Mouse (Mus musculus) cerebellum, postnatal 14 days (tissue): ENCODE data around the gene Ros1.

ENCODE experiments used
- DNase-seq, 2 experiments: peaks; one replicate each; pipeline ENCODE4 v3.0.0; 2021; ENCODE audit warnings: mixed read lengths in 2 of 2

Ros1 gene

DNA sequence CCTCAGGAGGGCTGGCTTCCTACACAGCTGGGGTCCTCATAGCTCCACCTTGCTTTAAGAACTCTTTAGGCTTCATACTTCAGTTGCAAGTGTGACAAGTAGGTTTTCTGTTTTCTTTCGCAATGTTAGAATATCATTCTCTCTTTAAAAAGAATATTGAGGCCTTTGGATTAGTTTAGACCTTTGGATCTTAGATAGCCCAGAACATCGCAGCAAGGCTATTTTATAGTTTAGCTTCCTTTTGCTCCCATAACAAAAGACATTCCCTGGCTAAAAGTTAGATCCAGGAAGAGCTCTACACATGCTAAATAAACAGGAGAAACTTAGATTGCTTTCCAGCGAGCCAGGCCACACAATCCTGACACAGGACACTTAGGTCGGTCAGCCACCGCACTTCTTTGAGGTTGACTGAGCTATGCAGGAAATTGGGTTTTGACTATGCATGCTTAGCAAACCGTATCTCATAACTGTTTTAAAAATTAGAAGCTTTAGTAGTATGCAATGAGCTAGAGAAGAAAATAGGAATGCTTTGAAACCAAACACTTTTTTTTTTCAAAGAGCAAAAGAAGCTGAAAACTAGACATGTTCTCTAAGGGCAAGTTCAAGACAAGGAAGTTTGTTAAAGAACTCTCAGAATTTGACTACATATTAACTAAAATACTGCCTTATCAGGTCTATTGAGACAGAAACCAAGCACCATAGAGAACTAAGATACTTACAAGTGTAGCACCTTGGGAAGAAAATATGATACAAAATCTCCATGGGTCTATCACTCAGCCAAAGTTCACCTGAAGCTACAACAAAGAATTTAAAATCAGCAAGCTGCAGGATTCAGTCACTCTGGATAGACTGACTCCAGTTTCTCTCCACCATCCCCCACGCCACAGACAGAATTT is at the start of gene Ros1:
Gene Ros1 (minus strand): TSS at position 288 of the 896 bp plus-strand sequence.
- DNase-seq = no peak

DNA sequence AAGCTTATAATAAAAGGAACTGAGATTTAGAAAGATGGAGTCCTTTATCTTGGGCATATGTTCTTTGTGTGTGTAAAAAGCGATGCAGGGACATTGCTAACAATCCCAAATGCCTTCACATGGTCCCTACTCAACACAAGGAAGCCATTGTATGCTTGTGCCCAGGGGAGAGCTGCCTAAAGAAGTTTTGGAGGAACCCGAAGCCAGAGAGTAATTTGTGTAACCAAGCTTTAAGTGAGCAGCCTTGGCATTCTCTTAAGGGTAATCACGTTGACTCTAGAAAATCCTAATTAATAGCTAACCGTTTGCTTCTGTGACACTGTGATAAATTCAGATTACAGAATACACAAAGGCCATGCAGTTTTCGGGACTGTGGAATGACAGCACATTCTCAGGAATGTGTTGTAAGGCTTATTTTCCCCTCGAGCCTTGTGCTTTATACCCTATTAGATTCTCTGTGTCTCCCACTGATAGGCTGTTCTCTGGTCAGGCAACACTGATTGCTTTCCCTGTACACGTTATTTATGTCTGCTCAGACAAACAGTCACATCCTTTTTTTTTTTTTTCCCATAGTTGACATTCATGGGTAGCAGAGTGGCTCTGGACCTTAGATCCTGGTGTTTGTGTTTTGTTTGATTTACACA is 47.8 kb upstream of the Ros1 start:
- no peak for DNase-seq

DNA sequence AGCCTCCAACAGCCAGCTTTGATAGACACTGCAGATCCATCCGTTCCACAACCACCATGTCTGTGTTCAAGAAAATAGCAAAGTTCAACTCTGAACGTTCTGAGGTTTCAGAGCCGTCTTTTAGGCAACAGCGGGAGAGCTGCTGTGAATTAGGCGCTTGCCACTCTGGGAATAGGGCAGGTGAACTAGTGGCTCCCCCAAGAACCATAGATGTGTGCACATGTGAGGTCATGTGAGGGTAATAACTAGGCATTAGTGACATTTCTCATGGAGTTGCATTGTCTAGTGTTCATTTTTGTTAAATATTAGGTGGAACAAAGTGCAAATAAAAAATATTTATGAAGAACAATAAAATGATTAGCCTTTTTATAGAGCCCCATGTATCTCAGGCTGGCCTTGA is 47.0 kb upstream of the Ros1 start:
- no peak for DNase-seq

DNA sequence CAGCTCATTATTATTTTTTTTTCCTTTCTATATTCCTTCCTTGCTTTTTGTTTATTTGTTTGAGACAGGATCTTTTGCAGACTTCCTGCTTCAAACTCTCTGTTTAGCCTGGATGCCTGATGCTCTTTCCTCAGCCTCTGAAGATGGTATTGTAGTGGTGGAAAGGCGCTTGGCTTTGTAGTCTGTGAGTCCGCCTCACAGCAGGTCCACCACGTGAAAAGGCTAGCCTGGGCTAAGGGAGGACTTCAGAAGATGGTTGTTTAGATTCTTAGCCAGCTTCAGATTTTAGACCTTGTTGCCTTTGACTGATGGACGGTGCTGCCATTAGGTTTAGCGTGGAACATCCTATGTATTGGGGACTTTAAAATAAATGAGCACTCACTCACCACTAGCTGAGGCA is 40.4 kb upstream of the Ros1 start:
- DNase-seq = no peak

DNA sequence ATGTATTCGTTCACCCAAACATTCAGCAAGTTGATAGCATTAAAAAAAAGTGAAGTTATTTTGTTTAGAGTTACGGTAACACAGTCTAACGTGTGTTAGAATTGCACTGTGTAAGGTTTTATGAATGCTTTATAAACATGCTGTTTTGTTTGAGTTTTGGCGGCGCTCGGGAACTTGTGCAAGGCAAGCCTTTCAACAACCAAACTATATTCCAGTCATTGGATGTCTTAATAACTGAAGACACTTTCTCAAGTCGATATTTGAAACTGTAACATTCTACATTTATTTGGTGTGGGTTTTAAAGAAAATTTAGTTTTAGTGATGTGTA is 39.6 kb upstream of the Ros1 start:
- no peak for DNase-seq

DNA sequence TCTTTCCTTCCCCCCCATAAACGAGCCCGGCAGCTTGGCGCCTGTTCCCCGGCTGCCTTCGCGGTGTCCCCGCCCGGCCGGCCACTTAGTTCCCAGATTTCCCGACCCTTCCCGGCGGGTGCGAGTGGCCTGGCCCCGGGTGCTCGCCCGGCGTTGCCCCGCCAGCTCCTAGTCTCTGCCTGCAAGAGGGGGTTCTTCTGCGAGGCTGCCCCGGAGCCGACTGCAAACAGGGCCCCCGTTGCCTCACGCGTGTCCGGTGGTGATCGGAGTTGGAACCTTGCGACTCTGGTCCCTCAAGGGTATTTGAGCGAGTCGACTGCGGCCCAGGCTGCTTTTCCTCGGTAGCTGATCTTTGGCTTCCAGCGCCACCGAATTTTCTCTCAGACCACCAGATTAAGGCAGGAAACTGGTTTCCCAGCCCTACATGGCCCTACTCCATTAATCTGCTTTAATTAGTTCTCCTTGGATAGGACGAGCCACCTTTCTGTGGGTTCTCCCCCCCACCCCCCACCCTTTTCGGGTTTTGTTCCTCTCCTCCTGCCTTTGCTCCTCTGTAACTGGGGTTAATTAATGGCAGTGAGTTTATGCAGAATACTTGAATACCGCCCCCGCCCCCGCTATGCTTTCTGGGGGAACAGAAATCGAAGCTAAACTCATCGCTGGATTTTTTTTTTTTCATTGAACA is 39.1 kb upstream of the Ros1 start:
- peak; percentile 44 to 56 for DNase-seq

DNA sequence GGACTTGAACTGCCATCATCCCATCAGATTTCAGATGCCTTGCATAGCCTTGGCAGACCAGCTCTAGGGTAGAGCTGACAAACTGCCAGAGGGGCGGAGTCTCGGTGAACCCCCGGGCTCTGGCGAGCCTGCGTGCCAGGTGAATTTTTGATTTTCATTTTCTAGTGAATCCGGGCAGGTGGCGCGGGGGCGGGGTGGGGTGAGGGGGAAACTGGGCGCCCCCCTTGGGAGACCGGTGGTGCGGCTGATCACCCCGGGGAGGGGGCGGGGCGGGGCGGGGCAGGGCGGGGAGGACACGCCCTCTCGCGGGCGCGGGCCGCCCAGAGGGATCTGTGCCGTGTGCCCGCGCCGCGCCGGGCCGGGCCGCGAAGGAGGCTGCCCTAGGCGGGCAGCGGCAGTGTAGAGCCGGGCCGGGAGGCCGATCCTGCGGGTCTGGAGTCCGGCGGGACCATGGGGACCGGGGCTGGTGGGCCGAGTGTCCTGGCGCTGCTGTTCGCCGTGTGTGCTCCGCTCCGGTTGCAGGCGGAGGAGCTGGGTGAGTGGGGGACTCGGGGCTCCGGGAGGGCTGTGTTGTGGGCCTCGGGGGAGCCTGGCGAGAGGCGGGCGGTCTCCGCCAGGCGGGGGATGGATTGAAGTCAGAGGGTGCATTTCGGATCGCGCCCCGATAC is 38.4 kb upstream of the Ros1 start, which contains the start of gene Dcbld1:
Gene Dcbld1 (plus strand): TSS at position 319 of the 668 bp plus-strand sequence.
- peak; percentile 84 to 87 for DNase-seq

DNA sequence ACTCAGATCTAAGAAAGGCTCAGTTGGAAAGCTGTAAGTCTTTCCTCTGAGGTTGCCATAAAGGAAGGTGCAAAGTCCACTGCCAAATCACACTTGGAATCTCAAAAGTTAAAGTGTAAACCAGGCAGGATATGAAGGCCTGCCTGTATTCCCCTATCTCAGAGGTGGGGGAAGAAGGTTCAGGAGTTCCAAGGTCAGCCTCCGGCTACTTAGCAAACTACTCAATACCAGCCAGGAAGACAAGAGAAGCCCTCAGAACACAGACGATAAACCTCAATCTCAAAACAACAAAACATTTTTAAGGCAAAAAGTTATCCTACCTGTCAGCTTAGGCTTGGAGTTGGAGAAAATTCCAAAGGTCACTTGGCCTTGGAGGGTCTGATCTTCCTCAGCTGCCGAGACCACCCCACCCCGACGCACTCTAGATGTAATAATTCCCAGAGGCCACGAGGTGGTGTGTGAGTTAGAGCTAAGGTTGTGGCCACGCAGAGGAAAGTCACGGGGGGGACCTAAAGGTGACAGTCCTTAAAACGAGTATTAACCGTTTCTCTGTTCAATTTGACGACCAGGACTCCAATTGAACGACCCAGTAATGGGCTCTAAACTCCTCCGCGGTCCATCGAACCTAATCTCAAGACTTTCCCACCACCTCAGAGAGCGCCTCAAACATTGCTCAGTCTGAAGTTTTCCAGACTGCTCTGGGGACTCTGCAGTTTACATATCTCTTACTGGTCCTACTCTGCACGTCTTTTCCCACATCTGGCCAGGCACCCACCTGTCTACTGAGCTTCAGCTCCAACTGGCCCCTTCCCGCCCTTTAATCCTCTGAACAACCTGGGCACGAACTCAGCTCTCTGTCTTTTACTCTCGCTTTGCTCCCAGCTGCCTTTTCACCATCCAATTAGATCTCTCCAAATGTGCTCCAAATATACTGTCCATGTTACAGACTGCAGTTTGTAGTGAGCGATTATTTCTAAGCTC is 37.4 kb upstream of the Ros1 start:
- DNase-seq = peak; percentile 60 to 62

DNA sequence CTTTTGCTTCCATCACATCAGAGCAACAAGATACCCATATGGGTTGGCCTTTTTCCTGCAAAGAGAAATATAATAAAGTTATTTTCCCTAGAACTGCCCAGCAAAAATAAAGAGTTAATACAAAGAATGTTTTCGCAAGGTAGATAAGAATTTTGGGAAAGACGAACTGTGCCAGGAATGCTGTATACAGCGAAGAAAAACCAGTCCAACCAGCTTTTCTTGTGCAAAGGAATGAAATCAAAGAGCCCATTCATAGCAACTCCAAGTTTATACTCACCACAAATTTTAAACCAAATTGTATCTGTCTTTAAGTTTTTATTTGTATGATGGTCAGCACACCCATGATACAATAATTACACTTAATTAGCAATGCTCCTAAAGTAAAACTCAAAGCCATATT is 24.6 kb upstream of the Ros1 start:
- DNase-seq = no peak

DNA sequence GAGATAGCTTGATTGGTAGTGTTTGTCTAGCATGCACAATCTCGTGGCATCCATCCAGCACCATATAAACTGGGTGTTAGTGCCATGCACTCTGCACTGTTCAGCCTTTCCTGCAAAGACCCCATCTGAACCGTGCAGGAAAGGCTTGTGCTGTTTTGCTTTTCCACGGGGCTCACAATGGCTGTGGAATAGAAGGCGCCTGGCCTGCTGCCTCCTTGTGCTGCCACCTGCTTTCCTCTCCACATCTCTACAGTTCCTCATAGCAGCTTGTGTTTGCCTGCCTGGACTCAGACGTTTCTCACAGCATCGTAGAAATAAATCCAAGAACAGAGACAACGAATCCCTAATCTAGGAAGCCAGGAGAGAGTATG is 22.5 kb upstream of the Ros1 start:
- peak; percentile 40 to 52 for DNase-seq

DNA sequence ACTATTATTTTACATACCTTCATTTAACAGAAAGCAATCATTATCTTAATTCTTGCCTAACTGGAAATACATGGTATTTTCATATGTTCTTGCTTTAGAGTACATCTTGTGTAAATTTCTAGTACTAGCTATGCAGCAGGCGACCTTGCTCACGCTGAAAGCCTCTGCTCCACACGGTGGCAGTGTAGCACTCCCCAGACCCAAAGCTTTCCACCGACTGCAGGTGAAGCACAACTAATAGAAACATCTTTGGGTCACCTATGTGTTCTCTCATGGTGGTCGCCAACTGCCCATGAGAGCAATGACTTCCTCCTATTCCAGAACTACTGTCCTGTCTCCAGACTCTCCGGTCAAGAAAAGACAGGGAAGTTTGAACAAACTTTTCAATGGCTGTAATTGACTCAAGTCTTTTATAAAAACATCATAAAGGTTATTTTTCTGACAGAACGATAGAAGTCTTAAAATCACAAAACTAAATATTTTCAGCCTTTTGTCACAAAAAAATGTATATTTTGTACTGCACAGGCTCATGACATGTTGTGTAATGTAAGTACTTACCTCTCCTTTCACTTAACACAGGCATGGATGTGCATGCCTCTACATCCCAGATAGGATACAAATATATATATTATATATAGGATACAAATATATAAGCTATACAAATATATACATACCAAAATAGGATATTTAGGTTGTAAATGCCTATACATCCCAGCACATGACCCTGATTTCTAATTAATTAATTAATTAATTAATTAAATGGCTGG is 21.9 kb upstream of the Ros1 start:
- peak; percentile 81 for DNase-seq

DNA sequence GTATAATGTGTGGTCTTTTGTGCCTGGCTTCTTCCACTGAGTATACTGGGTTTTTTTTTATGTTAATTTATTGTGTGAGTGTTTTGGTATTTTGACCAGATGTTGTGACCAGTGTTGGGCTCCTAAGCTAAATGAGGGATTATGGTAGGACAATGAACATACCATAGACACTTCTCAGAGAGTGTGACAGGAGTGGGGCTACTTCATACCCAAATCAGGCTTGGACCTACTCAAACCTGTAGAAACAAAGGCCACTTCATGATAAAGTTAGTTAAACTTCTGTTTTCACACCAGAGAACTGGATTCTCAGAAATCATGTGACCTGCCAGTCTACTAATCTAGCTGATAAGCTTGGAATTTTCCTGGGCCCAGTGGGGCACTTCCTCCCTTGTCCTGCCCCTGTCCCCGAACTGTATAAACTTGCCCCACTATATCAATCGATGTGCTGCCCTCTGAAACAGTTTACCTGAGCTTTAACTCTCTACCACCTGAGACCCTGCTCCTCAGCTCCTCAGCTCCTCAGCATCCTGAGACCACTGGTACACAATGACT is 20.3 kb upstream of the Ros1 start:
- no peak for DNase-seq

DNA sequence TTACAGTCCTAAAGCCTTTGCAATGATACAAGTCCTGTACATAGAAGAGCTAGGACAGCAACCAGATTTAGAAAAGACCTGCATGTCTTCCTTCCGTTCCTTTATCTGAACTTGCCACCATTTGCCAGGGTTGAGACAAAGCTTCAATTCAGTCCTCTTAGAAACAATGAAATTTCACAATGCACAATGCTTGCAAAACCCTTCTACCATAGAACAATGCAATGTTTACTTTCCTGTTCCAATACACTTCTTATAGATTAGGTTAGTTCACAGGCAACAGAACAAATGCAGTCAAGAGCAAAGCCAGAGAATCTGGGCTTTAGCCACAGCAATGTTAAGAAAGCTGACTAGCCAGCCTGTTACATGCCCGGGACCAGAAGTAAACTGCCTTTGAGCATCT is 9.0 kb upstream of the Ros1 start:
- no peak for DNase-seq

DNA sequence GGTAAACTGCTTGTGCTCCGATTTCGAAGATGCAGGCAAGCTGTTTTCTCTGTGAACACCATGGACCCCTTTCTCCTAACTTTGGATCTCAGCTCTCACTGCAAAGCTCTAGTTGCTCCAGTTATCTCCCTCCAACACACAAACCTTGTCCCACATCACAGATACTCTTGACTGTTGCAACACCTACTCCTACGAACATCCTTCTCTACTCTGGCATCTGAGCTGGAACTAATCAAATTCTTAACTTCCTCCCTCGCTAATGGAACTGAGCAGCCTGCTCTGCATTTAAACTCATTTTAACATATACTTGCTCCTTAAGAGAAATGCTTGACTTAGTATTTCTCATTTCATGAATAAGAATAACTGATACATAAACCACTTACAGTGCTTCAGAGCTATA is 9.1 kb downstream of the Ros1 start:
- DNase-seq = no peak

DNA sequence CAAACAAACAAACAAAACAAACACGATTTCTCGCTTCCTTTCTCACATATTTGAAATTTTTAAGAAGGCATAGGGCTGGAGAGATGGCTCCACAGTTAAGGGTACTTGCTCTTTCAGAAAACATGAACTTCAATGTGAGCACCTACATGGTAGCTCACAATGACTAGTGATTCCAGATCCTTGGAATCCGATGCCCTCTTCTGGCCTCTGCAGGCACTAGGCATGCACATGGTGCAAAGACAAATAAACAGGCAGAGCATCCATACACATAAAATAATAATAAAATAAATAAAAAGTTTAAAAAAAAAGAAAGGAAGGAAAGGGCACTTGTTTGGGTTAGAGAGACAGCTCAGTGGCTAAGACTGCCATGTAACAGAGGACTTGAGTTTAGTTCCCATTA is 12.2 kb downstream of the Ros1 start:
- DNase-seq = peak in 1 of 2 experiments; percentile 2

DNA sequence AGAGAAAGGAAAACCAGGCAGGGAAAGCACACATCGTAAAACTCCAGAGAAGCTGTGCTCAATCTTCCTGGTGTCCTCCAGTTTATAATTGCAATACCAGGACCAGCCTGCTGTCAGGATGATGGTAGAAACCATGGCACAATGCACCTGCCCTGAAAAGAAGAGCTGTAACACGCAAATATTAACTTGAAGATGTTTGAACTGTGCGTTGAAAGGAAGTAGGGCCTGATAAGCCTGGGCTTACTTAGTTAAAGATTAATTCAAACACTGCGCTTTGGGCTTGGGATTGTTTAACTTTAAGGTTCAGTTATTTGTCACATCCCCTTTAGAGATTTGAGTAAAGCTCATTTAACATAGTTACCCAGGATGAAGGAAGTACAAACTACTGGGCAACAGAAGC is 20.7 kb downstream of the Ros1 start:
- DNase-seq = no peak

DNA sequence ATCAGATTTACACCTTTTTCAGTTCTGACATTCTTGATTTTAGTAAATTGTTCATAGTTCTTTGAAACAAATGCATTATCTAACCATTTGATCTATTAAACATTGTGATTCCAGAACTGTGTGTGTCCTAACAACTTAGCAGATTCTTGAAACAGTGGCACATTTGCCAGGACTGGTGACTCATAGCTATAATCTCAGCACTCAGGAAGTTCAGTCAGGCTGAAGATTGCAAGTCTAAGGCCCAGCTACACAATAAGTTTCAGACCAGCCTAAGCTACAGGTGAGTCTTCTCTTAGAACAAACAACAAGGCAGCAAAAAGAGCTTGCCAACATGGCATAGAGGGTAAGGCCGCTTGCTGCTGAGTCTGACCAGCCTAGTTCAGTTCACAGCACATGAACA is 24.6 kb downstream of the Ros1 start:
- no peak for DNase-seq

DNA sequence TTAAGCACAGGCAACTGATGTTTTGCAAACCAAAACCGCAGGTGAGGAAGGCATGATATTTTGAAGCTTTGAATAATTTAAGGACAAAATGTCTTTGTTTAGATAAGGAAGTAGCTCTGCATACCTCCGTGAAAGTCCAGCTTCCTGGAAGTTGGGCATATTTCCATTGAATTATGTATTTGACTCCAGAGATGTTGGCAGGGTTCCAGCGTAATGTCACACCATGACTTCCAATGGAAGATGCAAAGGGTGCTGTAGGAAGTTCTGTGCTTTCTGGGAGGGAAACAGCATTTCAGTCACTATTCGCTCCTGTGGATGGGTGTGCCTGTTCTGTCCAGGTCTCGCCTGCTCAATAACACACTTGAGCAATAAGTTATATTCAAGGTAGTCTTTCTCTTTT is 25.2 kb downstream of the Ros1 start:
- peak in 1 of 2 experiments; percentile 9 for DNase-seq

DNA sequence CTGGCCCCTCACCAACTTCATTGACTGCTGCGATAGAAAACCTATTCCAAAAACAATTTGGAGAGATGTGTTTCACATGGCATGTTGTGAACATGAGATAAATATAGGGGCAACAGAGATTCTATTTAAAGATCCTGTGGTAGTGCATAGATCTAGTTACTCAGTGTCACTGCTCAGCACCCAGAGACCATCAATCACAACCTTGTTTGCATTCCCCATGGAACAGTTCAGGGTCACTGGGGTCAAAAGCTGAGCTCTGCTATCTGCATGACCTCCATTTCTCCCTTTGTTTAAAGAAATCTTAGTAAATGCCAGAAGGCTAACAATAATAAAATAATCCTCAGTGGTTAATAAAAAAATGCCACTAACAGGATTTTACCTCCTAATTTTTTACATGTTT is 29.7 kb downstream of the Ros1 start:
- DNase-seq = no peak

DNA sequence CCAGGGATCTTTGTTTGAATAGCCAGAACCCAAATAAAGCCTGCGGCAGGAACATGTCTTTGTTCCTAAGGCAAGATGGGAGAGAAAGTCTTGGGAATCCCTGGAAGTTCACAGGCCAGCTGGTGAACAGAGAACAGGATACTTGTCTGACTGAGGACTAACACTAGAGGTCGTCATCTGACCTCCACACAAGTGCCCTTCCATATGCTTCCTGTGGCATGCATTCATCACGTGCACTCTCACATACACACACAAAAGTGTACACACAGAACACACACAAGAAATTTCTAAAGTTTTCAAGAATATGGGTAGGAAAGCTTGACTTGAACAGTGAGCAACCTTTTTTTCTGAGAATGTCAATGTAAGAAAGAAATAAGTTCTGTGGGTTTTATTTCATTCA is 34.4 kb downstream of the Ros1 start:
- no peak for DNase-seq

DNA sequence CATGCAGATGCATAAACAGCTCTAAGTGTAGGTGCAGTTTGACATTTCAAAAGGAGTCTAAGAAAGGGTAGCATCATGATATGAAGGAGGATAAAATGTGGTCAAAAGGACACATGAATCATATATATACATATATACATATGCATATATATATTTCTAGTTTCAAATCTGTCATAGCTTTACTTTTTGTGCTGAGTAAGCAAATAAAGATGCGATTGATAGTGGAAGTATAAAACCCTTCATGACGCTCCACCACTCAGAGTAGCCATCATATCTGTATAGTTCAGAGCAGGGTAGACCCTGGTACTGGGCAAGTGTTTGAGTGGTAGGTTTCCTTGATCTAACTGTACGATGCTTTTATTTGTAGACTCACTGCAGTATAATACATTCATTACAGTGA is 35.3 kb downstream of the Ros1 start:
- no peak for DNase-seq
